Mouse (Mus musculus) hindbrain, embryonic 16.5 days (tissue): ENCODE measurements at regions not wholly inside any gene's neighbourhood (a gene's known extent, or its start where the extent isn't known, plus 50 kb on each side); places are given as distances from the start of the nearest gene placed in this dataset.
A peak's percentile ranks its signal among the peaks of the same experiment; 100 is the strongest.

ENCODE experiments used
- ATAC-seq: fragments of 200-750 bp; cut with Nextera tagmentation; 2 replicates; pipeline ENCODE4 v1.8.0; 2017; ENCODE audit warnings: moderate TSS enrichment, moderate library complexity
- H3K27ac ChIP-seq: fragments of 300-500 bp; sonication (generic); 2 replicates; pipeline ENCODE4 v1.5.1; 2014; ENCODE audit warnings: low read depth, mild to moderate bottlenecking, control low read depth, low read length, moderate library complexity
- H3K27me3 ChIP-seq: fragments of 300-500 bp; sonication (generic); replicated peaks from 2 replicates; pipeline ENCODE4 v1.6.1; 2014; ENCODE audit warnings: low read length; ENCODE audit not compliant: control insufficient read depth, insufficient read depth
- H3K36me3 ChIP-seq: fragments of 300-500 bp; sonication (generic); 2 replicates; pipeline ENCODE4 v1.6.1; 2014; ENCODE audit warnings: mild to moderate bottlenecking, low read length, moderate library complexity, mixed read lengths; ENCODE audit not compliant: control insufficient read depth, insufficient read depth
- H3K4me1 ChIP-seq: fragments of 300-500 bp; sonication (generic); 2 replicates; pipeline ENCODE4 v1.6.1; 2014; ENCODE audit warnings: low read depth, low read length; ENCODE audit not compliant: control insufficient read depth, insufficient read depth
- H3K4me2 ChIP-seq: fragments of 300-500 bp; sonication (generic); 2 replicates; pipeline ENCODE4 v1.6.1; 2014; ENCODE audit warnings: mild to moderate bottlenecking, low read length, control low read depth, moderate library complexity
- H3K4me3 ChIP-seq: fragments of 300-500 bp; sonication (generic); 2 replicates; pipeline ENCODE4 v1.5.1; 2014; ENCODE audit warnings: mild to moderate bottlenecking, low read length, control low read depth, moderate library complexity
- H3K9ac ChIP-seq: fragments of 300-500 bp; sonication (generic); 2 replicates; pipeline ENCODE4 v1.6.1; 2014; ENCODE audit warnings: low read depth, mild to moderate bottlenecking, control low read depth, low read length, moderate library complexity
- H3K9me3 ChIP-seq: fragments of 300-500 bp; sonication (generic); 2 replicates; pipeline ENCODE4 v1.6.1; 2014; ENCODE audit warnings: mild to moderate bottlenecking, low read length, moderate library complexity; ENCODE audit not compliant: control insufficient read depth
- WGBS: fragments of 180-500 bp; shearing (Covaris S2); extraction: QIAGEN DNeasy Blood & Tissue Kit; methylation state at CpG from one replicate; pipeline ENCODE4 v1.1.7; 2014; 5-methylcytosine and 5-hydroxymethylcytosine counted together

- Histone ChIP-seq H3K27me3 (peaks cover 3% of the 10 kb centered on the region; the same call in 1 of the 2 replicates), H3K4me2 (peak overlapping the region; percentile 49), H3K36me3 (no peaks in the 10 kb centered on the region), H3K4me3 (peak overlapping the region; percentile 21), H3K4me1 (peaks cover 6% of the 10 kb centered on the region; the same call in 1 of the 2 replicates), H3K27ac (no peak overlapping the region), H3K9ac (no peak overlapping the region), H3K9me3 (no peaks in the 10 kb centered on the region)
- no peak for ATAC-seq
- WGBS, result 10% methylated on average over 10 of the region's 10 CpGs
These were observed 103.3 kb downstream of the Tbx4 start for GRCm38 (mm10) chr11:85989536-85989935.

DNA sequence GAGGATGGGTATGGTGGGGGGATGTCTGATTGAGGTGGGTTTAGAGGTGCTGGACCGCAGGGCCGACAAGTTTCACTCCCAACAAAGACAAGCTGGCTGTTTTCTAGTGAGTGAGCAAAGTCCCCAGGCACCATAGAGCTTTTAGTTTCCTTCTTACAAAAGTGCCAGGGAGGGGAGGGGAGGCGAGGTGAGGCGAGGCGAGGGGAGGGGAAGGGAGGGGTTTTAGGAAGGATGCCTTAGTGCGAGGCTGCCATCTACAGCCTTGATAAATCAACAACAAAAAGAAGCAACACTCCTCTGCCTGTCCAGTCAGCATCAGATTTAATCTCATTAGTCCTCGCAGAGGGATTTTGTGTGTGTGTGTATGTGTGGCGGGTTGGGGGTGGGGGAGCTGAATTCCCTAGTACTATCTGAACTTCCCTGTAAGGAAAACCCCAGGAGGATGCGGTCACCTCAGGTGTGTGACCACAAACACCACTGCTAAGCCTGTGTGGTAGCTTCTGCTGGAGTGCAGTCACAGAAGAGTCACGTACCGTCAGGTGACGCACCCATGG lies 103.8 kb downstream of the Tbx4 start:
- ATAC-seq, result no peak
- Histone ChIP-seq H3K27ac (no peak overlapping the region), H3K27me3 (peaks cover 4% of the 10 kb centered on the region; the same call in 1 of the 2 replicates), H3K36me3 (no peaks in the 10 kb centered on the region), H3K9me3 (no peaks in the 10 kb centered on the region), H3K4me3 (peak overlapping the region; percentile 21), H3K4me2 (peak overlapping the region; percentile 49), H3K4me1 (peaks cover 8% of the 10 kb centered on the region), H3K9ac (no peak overlapping the region)
- 17% methylated on average over 12 of the region's 12 CpGs for WGBS

GRCm38 (mm10) chr11:85995318-85996095 lies 109.3 kb downstream of the Tbx4 start:
- 30% methylated on average over 29 of the region's 29 CpGs for WGBS
- Histone ChIP-seq H3K4me3 (peak overlapping the region; percentile 42), H3K4me1 (peaks cover 3% of the 10 kb centered on the region), H3K9ac (peak overlapping the region; percentile 59), H3K27me3 (peaks cover 4% of the 10 kb centered on the region; the same call in 1 of the 2 replicates), H3K27ac (no peak overlapping the region), H3K4me2 (peak overlapping the region; percentile 77), H3K36me3 (no peaks in the 10 kb centered on the region), H3K9me3 (no peaks in the 10 kb centered on the region)
- ATAC-seq, result peak; percentile 67; the same call in 1 of the 2 replicates

- WGBS, result 66% methylated on average over 4 of the region's 4 CpGs
- ATAC-seq, result no peak
- Histone ChIP-seq H3K4me3 (no peak overlapping the region), H3K9me3 (no peaks in the 10 kb centered on the region), H3K4me1 (peaks cover 3% of the 10 kb centered on the region), H3K27me3 (0 out of 2 replicates have a peak, but pooled peaks cover 2% of the 10 kb centered on the region), H3K9ac (no peak overlapping the region), H3K4me2 (no peak overlapping the region), H3K27ac (no peak overlapping the region), H3K36me3 (no peaks in the 10 kb centered on the region)
These were observed 110.5 kb downstream of the Tbx4 start for GRCm38 (mm10) chr11:85996686-85997085.

DNA sequence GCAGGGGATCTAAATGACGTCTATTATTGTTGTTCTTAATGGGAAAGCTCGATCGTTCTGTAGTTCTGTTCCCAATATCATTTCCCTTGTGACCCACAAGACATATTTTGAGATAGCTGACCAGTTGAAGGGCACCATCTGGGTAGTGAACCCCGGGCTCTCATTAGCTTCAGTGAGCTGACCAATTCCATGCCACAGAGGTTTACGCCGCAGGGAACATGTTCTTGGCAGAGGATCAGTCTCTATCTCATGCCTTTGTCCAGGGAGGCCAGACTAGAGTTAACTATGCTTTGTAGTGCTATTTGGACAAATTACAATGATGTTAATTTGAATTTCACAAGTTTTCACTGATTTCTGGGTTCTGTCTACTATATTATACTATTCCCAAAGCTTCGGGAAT lies 117.1 kb downstream of the Tbx4 start:
- Histone ChIP-seq H3K27me3 (no peaks in the 10 kb centered on the region), H3K27ac (no peak overlapping the region), H3K9me3 (no peaks in the 10 kb centered on the region), H3K9ac (no peak overlapping the region), H3K4me2 (no peak overlapping the region), H3K36me3 (no peaks in the 10 kb centered on the region), H3K4me1 (no peaks in the 10 kb centered on the region), H3K4me3 (no peak overlapping the region)
- 78% methylated on average over 7 of the region's 7 CpGs for WGBS
- ATAC-seq, result no peak

DNA sequence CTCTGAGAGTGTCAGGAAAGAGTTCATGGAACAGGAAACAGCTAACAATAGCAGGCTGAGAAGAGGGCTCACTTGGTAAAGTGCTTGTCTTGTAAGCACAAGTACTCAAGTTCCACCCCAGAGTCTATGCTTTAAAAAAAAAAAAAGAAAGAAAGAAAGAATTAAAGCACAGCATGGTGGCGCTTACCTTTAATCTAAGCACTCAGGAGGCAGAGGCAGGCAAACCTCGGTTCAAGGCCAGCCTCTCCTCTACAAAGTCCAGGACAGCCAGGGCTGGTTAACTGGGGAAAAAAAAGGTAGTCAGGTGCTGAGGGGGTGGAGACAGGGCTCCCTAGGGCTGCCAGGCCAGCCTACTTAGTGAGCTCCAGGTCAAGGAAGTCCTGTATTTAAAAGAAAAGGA lies 119.1 kb downstream of the Tbx4 start:
- Histone ChIP-seq H3K9ac (no peak overlapping the region), H3K4me1 (no peaks in the 10 kb centered on the region), H3K27me3 (no peaks in the 10 kb centered on the region), H3K36me3 (no peaks in the 10 kb centered on the region), H3K4me2 (no peak overlapping the region), H3K9me3 (no peaks in the 10 kb centered on the region), H3K4me3 (no peak overlapping the region), H3K27ac (no peak overlapping the region)
- ATAC-seq, result no peak
- 93% methylated on average over 2 of the region's 2 CpGs for WGBS

GRCm38 (mm10) chr11:86005899-86006445 lies 119.8 kb downstream of the Tbx4 start:
- no peak overlapping the region for H3K4me2 ChIP-seq
- ATAC-seq, result no peak
- no peak overlapping the region for H3K4me3 ChIP-seq
- H3K4me1 ChIP-seq, result no peaks in the 10 kb centered on the region
- no peaks in the 10 kb centered on the region for H3K9me3 ChIP-seq
- H3K36me3 ChIP-seq, result no peaks in the 10 kb centered on the region
- H3K9ac ChIP-seq, result no peak overlapping the region
- H3K27me3 ChIP-seq, result no peaks in the 10 kb centered on the region
- no peak overlapping the region for H3K27ac ChIP-seq
- WGBS, result 83% methylated on average over 9 of the region's 9 CpGs

- H3K4me2 ChIP-seq, result no peak overlapping the region
- H3K4me3 ChIP-seq, result no peak overlapping the region
- H3K27me3 ChIP-seq, result no peaks in the 10 kb centered on the region
- H3K4me1 ChIP-seq, result no peaks in the 10 kb centered on the region
- H3K27ac ChIP-seq, result no peak overlapping the region
- H3K36me3 ChIP-seq, result no peaks in the 10 kb centered on the region
- no peak for ATAC-seq
- 89% methylated on average over 4 of the region's 4 CpGs for WGBS
- no peaks in the 10 kb centered on the region for H3K9me3 ChIP-seq
- H3K9ac ChIP-seq, result no peak overlapping the region
These were observed 120.6 kb downstream of the Tbx4 start for GRCm38 (mm10) chr11:86006859-86007258.
